Mouse (Mus musculus): ENCODE results near the gene Fgd5. TPM values are rescaled to one million over a fixed set of nuclear protein-coding genes. Genes with fewer than 3 reads are reported as not detected.

Gene Fgd5
- polyA plus RNA-seq, 1 experiment = not detected

DNA sequence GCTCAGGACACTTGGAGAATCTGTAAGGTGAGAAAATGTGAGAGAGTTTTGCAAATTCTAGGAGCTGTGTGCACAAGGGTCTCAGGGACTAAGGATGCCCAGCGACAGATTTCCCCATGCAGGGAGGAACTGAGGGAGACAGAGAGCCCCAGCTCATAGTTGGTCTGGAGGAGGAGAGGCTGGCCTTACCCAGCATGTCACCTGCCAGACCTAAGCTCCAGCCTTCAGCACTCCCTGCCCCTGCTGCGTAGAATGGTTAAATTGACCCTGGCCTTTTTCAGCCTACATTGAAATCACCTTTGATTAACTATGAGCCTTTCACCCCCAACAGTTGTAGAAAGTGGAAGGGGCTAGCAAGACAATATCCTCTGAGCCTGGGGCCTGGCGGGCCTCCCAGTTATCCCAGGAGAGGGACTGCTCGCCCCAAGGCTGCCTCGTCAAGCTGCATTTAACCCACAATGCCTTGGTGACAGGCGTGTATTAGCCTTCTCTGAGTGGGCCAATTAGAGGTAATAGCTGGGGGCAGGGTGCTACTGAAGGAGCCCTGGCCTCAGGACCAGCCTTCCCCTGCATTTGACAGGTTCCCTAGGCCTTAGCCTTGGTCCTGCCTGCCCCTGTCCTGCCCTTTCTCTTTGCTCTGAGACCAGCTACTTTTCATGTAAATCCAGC, 25.6 kb downstream of the Fgd5 start:
- Histone ChIP-seq H3K4me3 (ENCODE audit: insufficient read depth, low read length) (no peak overlapping the region), H3K27ac (ENCODE audit: insufficient read depth, low read depth, low read length) (no peak overlapping the region), H3K4me1 (ENCODE audit: control insufficient read depth, insufficient read depth, low read length) (no peaks in the 10 kb centered on the region)
- TF ChIP-seq CTCF (IDR thresholded peaks at IDR 0.05; ENCODE audit: low read depth, low read length) = no peak
- no peak for TF ChIP-seq POLR2A (IDR thresholded peaks at IDR 0.05; ENCODE audit: borderline replicate concordance, low read depth, low read length)

DNA sequence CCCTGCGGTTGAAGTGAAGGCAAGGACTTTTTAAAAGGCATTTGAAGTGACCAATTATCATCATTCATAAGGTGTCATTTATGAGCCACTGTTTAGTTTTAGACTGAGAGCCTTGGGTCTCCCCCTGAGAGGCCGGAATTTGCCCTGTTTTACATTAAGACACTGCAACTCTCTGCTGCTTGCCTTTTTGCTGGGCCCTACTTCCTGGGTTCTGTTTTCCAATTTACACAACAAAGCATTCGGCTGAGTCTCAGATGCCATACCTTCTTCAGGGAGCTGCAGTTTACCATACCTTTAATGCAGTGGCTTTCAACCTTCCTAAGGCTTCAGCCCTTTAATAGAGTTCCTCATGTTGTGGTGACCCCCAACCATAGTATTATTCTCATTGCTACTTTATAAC, 26.1 kb downstream of the Fgd5 start:
- TF ChIP-seq POLR2A (IDR thresholded peaks at IDR 0.05; ENCODE audit: borderline replicate concordance, low read depth, low read length) (no peak), CTCF (IDR thresholded peaks at IDR 0.05; ENCODE audit: low read depth, low read length) (no peak)

DNA sequence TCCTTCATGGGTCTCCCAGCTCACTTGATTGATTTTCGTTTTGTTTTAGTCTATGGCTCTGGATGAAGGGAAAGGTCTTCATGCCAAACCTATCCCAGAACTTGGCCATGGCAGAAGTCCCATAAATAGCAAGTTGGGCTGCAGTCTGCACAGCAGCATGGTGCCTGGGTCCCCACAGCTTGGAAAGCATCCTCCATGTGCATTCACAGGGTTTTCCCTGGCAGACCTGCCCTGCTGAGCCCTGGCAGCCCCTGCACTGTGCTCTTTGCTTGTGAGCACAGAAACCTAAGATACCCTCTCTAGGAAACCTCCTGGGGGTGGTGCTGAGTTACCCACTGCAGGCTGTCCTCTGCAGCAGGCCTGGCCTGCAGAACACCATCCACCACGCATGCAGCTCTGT, 32.2 kb downstream of the Fgd5 start:
- H3K4me1 ChIP-seq (ENCODE audit: control insufficient read depth, insufficient read depth, low read length) = peaks cover 6% of the 10 kb centered on the region; the same call in 1 of the 2 replicates
- no peak overlapping the region for H3K27ac ChIP-seq (ENCODE audit: insufficient read depth, low read depth, low read length)
- H3K4me3 ChIP-seq (ENCODE audit: insufficient read depth, low read length) = no peak overlapping the region
- TF ChIP-seq CTCF (IDR thresholded peaks at IDR 0.05; ENCODE audit: low read depth, low read length) (no peak), POLR2A (IDR thresholded peaks at IDR 0.05; ENCODE audit: borderline replicate concordance, low read depth, low read length) (no peak)

More for the DNA sequence above, 26.1 kb downstream of the Fgd5 start:
- no peak overlapping the region for H3K27ac ChIP-seq (ENCODE audit: insufficient read depth, low read depth, low read length)
- no peaks in the 10 kb centered on the region for H3K4me1 ChIP-seq (ENCODE audit: control insufficient read depth, insufficient read depth, low read length)
- H3K4me3 ChIP-seq (ENCODE audit: insufficient read depth, low read length) = no peak overlapping the region

DNA sequence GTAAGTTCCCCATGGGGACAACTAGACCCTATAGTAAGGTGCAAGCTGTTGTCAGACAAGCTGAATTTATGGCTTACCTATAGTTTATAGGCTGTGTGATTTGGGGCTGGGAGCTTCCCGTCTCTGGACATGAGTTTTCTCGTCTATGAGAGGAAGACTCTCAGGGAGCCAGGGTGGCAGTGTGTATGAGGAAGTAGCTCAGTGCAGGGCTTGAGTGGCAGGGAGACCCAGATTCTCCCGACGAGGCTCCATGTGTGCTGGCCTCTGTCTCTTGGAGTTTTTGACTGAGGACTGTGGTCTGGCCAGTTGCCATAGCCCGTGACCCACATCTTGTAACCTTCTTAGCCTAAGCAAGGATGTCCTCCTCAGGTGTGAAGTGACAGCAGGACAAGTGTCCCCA, 33.7 kb downstream of the Fgd5 start:
- TF ChIP-seq CTCF (IDR thresholded peaks at IDR 0.05; ENCODE audit: low read depth, low read length) = no peak
- TF ChIP-seq POLR2A (IDR thresholded peaks at IDR 0.05; ENCODE audit: borderline replicate concordance, low read depth, low read length) = no peak
- H3K27ac ChIP-seq (ENCODE audit: insufficient read depth, low read depth, low read length) = no peak overlapping the region
- H3K4me3 ChIP-seq (ENCODE audit: insufficient read depth, low read length) = no peak overlapping the region
- peaks cover 6% of the 10 kb centered on the region; the same call in 1 of the 2 replicates for H3K4me1 ChIP-seq (ENCODE audit: control insufficient read depth, insufficient read depth, low read length)

DNA sequence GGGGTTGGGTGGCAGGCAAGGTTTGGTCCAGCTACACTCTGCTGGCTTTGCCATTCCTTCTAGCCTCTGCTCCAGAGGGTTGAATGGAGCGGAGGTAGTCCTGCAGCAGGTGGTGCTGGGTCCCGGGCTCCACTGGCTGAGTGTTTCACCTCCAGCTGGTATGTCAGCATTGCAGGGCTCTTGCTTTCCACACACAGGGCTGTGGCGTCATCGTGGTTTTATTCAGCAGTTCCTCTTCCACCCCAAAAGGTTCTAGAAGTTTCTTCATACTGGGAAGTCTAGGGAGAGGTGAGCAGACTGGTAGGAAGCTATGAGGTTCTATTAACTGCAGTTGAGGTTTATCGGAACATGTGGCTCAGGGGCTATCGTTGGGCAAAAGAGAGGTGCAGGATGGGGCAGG, 34.4 kb downstream of the Fgd5 start:
- Histone ChIP-seq H3K4me1 (ENCODE audit: control insufficient read depth, insufficient read depth, low read length) (peaks cover 6% of the 10 kb centered on the region; the same call in 1 of the 2 replicates), H3K4me3 (ENCODE audit: insufficient read depth, low read length) (no peak overlapping the region), H3K27ac (ENCODE audit: insufficient read depth, low read depth, low read length) (no peak overlapping the region)
- TF ChIP-seq POLR2A (IDR thresholded peaks at IDR 0.05; ENCODE audit: borderline replicate concordance, low read depth, low read length) (no peak), CTCF (IDR thresholded peaks at IDR 0.05; ENCODE audit: low read depth, low read length) (no peak)

DNA sequence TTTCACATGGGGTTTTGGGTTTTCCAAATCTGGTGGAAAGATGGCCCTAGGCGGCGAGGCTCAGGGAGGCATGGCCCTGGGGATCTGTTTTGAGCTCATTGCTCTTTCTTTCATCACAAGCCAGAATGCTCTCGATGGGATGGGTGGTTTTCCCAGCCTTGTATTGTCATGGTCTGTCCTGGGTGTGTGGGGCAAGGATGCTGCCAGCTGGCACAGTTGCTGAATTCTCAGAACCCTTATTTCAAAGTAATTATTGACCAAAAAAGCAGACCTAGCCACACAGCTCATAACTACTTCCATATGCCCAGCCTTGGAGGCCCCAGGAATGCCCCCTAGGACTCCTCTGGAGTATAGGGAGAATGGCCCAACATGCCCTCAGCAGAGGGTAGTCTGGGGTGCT, 34.9 kb downstream of the Fgd5 start:
- no peak for TF ChIP-seq POLR2A (IDR thresholded peaks at IDR 0.05; ENCODE audit: borderline replicate concordance, low read depth, low read length)
- TF ChIP-seq CTCF (IDR thresholded peaks at IDR 0.05; ENCODE audit: low read depth, low read length) = no peak
- Histone ChIP-seq H3K27ac (ENCODE audit: insufficient read depth, low read depth, low read length) (no peak overlapping the region), H3K4me1 (ENCODE audit: control insufficient read depth, insufficient read depth, low read length) (peaks cover 6% of the 10 kb centered on the region; the same call in 1 of the 2 replicates), H3K4me3 (ENCODE audit: insufficient read depth, low read length) (no peak overlapping the region)

DNA sequence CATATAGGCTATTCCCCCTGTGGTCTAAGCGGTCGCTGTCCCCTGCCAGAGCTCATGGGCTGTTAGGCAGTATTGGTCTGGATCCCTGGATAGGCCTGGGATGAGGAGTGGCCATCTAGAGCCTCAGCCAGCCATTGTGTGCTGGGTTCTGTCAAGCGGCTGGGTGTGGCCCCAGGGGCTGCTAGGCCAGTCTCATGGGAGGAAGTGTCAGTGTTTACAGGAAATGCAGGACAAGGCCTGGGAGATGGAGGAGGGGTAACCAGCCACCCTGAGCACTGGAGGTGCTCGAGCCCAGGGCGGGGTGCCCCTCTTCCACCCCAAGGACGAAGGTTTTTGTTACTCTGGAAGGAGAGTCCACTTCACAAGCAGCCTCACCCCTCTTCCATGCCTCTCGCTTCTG, 36.3 kb downstream of the Fgd5 start:
- TF ChIP-seq CTCF (IDR thresholded peaks at IDR 0.05; ENCODE audit: low read depth, low read length) (no peak), POLR2A (IDR thresholded peaks at IDR 0.05; ENCODE audit: borderline replicate concordance, low read depth, low read length) (no peak)
- peaks cover 6% of the 10 kb centered on the region; the same call in 1 of the 2 replicates for H3K4me1 ChIP-seq (ENCODE audit: control insufficient read depth, insufficient read depth, low read length)
- no peak overlapping the region for H3K4me3 ChIP-seq (ENCODE audit: insufficient read depth, low read length)
- H3K27ac ChIP-seq (ENCODE audit: insufficient read depth, low read depth, low read length) = no peak overlapping the region

DNA sequence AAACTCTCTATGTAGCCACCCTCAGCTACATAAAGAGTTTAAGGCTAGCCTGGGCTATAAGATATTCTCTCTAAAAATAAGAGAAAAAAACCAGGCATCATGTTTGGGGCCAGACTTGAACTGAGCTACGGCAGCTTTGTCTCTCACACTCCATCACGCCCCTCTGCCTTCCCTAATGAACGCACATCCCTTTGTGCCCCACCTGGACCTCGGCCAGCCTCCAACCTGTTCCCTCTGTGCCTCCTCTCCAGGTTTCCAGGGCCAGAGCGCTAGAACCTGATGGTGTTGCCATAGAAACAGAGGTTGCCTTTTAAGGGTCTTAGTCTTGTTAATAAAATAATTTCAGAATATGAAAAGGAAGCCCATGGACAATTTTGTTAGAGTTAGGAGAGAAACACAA, 37.2 kb downstream of the Fgd5 start:
- H3K27ac ChIP-seq (ENCODE audit: insufficient read depth, low read depth, low read length) = no peak overlapping the region
- TF ChIP-seq POLR2A (IDR thresholded peaks at IDR 0.05; ENCODE audit: borderline replicate concordance, low read depth, low read length) = no peak

DNA sequence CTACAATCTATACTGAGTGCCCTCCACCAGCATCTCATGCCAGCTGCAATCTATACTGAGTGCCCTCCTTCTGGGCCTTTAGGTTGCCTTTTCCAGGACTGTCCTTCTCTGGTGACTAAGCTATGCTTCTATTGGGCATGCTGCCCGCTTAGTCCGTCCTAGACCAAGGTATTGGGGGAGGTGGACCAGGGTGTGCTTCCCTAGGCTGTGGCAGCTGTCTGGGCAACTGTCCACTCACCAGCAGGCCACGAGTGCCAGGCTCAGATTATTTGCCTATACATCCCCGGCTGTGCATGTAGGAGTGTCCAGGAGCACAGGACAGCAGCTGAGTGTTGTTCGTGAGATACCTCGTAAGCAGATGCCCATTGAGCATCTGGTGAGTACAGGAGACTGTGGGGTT, 38.1 kb downstream of the Fgd5 start:
- Histone ChIP-seq H3K4me3 (ENCODE audit: insufficient read depth, low read length) (no peak overlapping the region), H3K27ac (ENCODE audit: insufficient read depth, low read depth, low read length) (no peak overlapping the region), H3K4me1 (ENCODE audit: control insufficient read depth, insufficient read depth, low read length) (peaks cover 6% of the 10 kb centered on the region; the same call in 1 of the 2 replicates)
- TF ChIP-seq POLR2A (IDR thresholded peaks at IDR 0.05; ENCODE audit: borderline replicate concordance, low read depth, low read length) (no peak), CTCF (IDR thresholded peaks at IDR 0.05; ENCODE audit: low read depth, low read length) (no peak)

More for the DNA sequence above, 37.2 kb downstream of the Fgd5 start:
- H3K4me1 ChIP-seq (ENCODE audit: control insufficient read depth, insufficient read depth, low read length) = peaks cover 6% of the 10 kb centered on the region; the same call in 1 of the 2 replicates
- H3K4me3 ChIP-seq (ENCODE audit: insufficient read depth, low read length) = no peak overlapping the region

DNA sequence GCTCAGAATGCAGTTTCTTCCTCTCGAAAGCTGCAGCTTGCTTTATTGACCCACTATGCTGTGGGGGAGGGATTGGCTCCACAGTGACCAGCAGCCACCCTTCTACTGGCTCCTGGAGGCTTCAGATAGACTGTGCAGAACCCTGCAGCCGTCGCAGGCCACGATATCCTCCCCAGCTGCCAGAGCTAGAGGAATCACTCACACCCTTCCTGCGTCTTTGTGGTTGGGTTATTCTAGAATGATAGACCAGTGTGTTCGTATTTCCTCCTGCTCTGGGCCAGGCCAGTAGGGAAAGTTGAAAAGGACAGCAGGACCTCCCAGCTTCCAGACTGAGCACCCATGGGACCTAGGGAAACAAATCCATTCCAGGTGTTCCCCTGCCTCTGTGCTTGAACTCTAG, 39.7 kb downstream of the Fgd5 start:
- no peak overlapping the region for H3K4me3 ChIP-seq (ENCODE audit: insufficient read depth, low read length)
- H3K4me1 ChIP-seq (ENCODE audit: control insufficient read depth, insufficient read depth, low read length) = no peaks in the 10 kb centered on the region
- no peak overlapping the region for H3K27ac ChIP-seq (ENCODE audit: insufficient read depth, low read depth, low read length)
- TF ChIP-seq POLR2A (IDR thresholded peaks at IDR 0.05; ENCODE audit: borderline replicate concordance, low read depth, low read length) (no peak), CTCF (IDR thresholded peaks at IDR 0.05; ENCODE audit: low read depth, low read length) (no peak)

Data from bone marrow macrophage, adult 2 months (primary cell).